Mouse (Mus musculus): ENCODE data around the gene Gak.

Gak gene

DNA sequence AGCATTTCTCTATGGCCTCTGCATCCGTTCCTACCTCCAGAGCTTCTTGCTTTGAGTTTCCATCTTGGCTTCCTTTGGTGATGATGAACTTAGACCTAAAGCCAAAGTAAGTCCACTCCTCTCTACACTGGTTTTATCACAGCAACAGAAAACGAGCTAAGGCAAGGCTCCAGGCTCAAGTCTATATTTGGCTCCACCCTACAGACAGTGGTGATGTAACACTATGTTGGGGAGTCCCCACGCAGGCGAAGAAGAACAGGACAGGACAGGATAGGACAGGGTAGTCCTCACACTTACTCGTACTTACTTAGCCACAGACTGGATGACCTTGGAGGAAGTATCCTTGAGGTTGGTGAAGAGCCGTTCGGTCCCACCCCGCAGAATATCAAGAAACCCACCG is 27.0 kb downstream of the Gak start:
- DNase-seq (ENCODE audit: low read depth, low spot score): no peak

DNA sequence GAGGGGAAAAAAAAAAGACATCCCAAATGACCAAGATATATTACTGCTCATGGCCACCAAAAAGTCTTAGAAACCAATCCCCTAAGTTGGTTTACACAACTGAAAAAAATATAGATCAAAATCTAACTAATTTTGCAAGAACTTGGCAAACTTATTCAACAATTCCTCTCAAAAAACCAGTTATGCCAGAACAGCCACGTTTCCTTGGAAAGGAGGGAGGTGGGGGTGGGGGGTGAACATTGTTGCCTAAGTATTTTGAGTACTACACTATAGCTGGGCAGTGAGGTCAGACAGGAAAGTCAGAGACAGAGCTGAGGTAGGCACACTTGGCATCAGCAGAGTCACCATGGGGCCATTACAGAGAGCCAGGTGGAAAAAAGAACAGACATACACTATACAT is 29.6 kb downstream of the Gak start:
- no peak for DNase-seq (ENCODE audit: low read depth, low spot score)

DNA sequence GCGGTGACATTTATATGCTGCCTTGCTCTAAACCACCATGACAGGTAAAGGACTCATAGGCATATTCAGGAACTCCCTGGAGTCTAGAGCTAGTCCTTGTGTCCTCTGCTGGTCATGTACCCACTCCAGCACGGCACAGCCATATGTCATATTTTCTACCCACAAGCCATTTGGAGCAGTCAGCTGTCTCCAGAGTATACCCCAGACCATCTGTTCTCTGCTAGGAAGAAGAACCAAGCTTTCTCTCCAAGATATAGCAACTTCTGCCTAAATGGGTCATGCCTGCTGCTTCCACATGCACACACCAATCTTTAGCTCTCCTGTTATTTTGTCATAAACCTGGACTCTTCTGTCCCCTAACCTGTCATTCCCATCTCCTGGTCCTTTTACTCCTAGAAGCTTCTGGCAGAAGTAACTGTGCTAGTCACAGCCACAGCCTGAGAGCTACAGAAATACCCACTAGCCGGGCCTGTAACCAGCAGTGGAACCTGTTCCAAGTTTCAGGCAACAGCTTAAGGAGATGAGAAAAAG is 48.1 kb downstream of the Gak start:
- no peak for DNase-seq (ENCODE audit: low read depth, low spot score)

DNA sequence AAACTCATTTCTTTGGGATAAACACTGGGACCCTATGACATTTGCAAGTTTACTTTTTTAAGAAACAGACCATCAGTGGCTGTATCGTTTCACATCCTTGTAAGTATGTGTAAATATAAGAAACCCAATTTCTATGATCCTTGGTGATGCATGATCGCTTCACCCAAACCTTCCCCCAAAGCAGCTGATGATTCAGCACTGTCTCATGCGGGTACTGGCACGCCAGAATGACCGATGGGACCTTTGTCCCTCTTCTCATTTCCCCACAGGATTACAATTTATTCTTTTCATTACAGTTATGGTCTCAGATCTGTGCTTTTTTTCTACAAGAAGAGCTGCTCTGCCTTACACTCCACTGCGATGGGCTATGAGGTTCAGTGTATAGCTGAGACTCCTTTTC is 56.5 kb downstream of the Gak start:
- DNase-seq (ENCODE audit: low read depth, low spot score): no peak

DNA sequence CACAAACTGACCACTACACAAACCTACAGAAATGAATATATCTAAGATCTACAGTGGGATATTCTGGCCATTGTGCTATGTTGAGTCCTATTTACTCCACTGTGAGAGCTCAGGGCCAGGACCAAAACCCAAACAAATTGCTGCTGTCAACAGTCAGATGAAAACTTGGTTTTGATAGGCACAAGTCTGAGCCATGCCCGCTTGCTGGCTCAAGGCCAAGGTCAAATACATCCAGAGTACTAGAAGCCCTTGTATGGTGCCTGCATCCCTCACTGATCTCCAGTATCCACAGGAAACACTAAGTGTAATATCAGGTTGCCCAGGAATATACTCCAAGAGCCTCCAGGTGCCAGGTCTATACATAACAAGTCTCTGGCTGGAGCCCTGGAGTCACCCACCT is 58.6 kb downstream of the Gak start:
- DNase-seq (ENCODE audit: low read depth, low spot score): no peak

DNA sequence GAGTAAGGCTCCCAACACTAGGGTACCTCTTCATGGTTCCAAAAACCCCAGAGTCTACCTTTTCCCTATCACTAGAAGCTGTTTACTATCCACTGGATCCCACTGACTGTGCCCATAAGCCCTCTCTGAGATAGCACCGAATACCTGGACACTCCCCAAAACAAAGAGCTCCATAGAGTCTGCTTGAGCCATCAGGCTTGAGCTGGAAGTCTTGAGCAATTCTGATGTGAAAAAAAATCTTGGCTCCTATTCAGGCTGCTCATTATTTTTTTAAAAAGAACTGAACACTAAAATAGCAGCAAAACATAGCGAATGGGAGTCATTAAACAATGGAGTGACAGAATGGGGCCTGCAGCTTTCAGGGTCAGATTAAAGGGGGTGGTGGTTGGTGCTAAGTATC is 62.5 kb downstream of the Gak start:
- DNase-seq (ENCODE audit: low read depth, low spot score): no peak

DNA sequence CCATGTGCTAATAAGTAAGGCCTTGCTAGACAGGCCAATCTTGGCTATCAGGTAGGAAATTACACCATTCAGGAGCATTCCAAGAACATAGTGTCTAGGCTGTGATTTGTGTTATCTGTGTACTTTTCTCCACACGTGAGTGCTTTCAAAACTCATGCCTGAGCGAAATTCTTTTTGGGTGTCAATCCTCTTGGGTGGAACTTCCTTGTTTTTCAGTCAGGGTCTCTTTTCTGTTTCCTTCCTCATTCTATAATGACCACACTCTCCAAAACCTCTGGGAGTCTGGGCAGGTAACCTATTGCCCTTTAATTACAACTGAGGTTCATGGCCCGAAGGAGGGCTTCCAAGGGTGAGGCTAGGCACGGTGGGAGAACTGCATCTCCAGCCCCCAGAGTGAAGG is 63.0 kb downstream of the Gak start:
- DNase-seq (ENCODE audit: low read depth, low spot score): no peak

DNA sequence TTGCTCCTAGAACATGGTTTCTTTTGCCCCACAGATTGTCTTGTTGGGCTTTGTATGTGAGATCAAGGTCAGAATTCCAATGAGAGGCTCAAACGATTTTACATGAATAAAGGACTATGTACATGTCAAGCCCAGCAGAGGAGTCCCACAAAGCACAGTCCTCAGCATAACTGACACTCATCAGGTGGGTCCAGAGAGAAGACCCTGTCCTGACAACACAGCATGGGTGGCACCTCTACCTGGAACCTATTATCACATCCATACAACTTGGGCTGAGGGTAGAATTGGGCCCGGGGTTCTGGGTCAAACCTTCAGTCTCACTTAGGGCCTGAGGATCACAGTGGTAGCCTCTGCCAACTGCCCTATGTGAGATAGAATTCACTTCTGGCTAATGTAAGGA is 64.2 kb downstream of the Gak start:
- no peak for DNase-seq (ENCODE audit: low read depth, low spot score)

DNA sequence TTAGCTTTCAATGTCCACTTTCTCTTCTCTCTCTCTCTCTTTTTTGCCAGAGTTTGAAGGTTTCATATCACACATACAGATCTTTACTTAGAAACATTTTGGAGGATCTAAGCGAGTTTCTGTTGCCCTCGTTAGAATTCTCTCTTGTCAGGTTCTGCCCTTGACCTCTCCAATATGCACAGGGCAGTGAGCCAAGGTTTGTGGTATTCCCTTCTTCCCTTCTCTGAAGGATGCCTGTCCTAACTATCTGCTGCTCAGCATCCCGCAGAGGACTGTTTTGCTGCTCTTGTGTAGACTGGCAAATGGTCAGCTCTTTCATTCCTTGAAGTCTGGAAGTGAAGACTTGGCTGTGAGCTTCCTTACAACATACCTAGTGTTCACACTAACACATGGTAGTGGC is 65.2 kb downstream of the Gak start:
- no peak for DNase-seq (ENCODE audit: low read depth, low spot score)

DNA sequence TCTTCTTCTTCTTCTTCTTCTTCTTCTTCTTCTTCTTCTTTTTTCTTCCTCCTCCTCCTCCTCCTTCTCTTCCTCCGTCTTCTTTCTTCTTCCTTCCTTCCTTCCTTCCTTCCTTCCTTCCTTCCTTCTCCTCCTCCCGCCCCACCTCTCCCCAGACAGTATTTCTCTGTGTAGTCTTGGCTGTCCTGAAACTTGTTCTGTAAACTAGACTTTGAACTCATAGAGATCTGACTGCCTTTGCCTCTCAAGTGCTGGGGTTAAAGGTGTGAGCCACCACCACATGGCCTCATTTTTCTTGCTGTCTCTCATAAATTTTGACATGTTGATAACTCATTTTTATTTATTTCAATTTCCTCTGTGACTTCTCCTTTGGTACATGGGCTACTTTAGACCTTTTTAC is 67.1 kb downstream of the Gak start:
- no peak for DNase-seq (ENCODE audit: low read depth, low spot score)

DNA sequence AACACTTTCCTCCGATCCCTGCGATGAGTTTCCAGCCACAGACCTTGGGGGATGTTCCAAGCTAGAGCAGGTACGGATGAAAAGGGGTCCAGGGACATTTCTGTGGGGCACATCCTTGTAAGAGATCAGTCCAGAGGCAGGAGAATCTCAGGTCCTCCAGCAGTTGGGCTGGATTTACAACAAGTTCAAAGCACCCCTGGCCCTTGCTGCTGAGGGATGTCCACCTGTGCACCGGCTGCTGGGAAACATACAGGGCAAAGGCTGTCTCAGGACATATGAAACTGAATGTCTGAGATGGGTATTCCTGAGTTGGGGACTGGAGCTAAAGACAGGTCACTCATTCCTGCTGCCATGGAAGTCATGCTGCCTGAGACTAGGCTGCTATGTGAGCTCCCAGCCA is 72.6 kb downstream of the Gak start:
- DNase-seq (ENCODE audit: low read depth, low spot score): no peak

DNA sequence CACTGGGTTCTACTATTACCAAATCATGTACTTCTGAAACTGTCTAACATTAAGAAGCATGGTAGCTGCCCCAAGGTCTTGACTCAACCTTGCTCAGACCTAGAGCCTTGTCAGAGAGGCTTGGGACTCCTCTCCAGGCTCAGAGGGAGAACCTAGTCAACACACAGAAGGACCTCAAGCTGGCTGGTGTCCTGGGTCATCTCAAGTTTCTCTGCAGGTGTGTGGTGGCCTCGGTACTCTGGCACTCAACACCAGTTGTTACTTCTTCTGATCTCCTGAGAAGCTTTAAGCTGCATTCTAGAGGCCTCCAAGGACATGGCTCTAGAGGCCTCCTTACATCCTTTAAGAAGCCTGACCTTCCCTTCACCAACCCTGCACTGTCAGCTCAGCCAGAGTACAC is 75.5 kb downstream of the Gak start:
- no peak for DNase-seq (ENCODE audit: low read depth, low spot score)

DNA sequence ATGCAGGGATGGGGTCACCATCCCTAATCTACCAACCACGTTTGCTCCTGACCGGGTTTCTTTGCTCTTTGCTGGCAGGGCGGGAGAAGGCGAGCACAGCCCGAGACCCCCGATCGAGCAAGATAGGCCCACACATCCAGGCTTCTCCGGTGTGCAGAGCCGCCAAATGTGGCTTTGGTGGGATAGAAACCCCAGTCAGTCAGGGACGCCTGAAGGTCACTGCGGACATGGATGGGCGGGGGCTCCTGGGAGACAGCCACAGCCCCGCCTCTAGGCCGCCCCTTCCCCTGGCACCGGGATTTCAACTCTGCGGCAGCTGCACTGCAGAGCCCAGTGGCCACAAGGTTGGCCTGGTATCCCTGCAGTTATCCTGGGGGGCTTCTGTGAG is 79.4 kb downstream of the Gak start:
- DNase-seq (ENCODE audit: low read depth, low spot score): no peak

DNA sequence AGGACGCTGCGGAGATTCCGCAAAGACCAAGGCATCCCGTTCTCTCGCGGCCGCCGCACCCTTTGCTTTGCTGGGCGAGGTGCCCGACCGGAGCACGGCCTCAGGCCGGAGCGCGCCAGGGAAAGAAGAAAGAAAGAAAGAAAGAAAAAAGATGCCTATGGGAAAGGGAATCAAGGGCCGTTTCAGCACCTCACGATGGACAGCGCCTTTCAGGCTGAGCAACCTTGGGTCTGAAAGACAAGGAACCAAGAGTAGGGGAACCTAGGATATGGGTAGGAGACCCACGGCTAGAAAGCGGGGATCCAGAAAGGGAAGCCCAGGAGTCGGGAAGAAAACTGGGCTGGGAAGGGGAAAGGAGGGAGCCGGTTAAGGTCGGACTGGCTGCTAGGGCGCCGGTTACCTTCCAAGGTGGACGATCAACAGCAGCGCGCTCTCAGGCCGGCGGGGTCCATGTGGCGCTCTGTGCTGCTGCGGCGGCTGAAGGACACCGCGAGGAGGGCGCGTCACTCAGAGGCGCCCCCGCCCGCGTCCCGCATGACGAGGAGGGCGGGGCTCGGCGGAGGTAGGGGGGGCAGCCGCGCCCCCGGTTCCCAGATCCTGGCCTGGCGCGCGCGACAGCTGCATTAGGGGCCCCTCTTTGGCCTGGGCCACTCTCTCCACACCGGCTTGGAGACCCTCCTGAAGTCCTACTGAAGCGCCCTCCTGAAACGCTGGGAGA is 79.9 kb downstream of the Gak start, which contains the start of gene Cplx1:
Gene Cplx1 (minus strand): TSS at position 536 of the 718 bp plus-strand sequence.
- DNase-seq (ENCODE audit: low read depth, low spot score): no peak

DNA sequence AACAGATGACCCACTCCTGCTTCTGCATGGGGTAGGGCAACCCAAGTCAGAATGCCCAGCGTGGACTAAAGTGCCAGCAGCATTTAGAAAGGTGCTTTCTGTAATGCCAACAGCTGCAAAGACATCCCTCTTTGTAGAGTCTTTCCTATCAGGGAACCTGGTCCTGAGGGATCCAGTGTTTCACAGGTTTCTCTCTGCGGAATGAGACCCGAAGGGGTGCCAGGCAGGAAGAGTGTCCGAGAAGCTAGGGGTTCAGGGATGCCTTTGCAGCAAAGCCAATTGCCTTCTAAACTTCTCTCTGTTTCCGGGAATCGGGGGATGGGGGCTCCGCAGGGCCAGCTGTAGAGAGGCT is 80.4 kb downstream of the Gak start:
- no peak for DNase-seq (ENCODE audit: low read depth, low spot score)

DNA sequence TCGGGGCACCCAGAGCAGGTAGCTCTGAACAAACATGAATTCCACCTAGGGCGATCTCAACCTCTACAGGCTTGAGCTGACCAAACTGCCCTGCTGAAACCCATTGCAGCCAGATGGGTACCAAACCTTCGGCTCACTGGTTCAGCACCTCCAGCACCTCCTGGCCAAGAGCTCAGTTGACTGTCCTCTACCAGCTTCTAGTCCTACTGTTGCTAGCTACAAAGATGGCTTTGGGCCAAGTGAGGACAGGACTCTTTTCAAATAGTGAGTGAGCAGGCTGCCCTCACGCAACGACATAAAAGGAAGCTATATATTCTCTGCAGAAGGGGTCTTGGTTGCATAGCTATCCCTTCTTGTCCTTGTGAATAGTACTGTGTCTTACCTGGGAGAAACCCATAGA is 81.9 kb downstream of the Gak start:
- no peak for DNase-seq (ENCODE audit: low read depth, low spot score)

DNA sequence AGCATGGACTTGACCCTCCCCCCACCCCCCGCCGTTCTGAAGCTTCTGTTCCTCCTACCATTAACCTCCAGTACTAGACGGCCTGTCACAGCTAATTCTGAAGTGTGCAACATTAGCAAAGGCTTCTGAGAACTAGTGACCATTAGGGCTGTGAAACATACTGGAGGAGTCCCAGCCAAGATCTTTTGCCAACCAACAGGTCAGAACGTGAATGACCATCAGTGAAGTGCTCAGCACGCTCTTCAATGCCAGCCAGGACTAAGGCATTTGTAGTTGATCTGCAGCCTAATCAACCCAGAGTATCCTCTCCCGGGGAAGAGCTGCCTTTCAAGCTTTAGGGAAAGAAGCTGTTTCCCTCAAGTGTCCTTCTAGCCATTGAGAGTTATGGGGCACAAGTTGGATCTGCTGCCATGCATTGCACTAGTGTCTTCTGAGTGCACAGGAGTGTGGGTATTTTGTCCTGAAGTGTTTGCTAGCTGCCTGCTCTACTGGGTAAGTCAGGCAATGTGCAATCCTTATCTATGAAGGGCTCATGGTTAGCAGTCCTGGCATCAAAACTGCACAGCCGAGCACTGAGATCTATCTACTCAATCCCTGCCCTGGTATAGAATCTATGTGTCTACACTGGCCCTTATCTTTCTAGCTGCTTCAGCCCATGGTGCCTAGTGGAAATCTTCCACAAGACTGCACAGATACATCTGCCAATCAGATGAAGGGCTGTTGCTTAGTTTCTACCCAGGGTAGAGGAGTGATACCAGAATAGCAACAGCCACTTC is 85.9 kb downstream of the Gak start:
- DNase-seq (ENCODE audit: low read depth, low spot score): no peak

DNA sequence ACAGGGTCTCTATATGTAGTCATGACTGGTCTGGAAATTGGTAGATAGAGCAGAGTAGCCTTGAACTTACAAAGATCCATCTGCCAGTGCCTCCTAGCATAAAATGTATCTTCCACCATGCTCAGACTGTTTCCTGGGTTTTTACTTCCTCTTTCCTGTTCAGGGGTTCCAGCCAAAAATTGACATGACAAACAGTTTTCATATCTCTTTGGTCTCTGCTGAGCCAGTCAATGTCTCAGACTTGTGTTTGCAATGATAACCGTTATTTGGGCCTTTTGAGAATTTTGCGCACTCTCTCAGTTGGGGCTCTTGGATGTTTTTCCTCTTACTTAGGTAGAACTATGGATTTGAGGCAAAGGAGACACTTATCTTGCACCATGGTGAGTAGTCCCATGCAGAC is 95.4 kb downstream of the Gak start:
- DNase-seq (ENCODE audit: low read depth, low spot score): no peak

DNA sequence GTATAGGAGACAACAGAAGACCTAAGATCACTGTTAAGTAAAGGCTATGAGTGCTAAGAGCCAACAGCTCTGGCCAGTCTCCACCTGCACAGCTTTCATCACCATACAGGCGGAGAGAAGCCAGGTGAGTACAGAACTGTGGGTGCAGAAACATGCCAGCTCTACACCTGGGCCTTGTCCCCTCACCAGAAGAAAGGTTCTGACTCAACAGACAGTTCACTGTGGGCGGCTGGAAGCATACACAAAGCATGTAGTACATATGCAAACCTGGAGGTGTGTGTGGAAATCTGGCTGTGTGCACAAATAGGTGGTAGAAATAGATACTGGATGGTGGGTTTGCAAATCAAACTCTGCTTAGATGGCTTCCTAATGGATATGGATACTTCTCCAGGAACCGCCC is 107.0 kb downstream of the Gak start:
- no peak for DNase-seq (ENCODE audit: low read depth, low spot score)

DNA sequence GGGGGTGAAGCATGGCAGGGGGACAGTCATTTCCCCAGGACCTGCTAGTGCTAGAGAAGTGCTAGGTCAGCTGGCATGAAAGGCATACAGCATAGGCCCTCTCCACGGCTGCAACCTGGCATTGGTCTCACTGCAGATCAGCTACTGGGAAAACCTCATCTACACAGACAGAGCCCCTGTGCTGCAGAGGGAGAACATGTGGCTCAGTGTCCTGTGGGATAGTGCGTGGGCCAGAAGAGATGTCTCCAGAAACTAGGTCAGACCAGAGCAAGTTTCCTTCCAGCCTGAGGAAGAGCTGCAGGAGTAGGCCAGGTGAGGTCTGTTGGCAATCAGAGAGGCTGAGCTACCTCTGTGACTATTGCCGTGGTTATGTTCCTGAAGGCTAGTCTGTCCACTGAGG is 107.7 kb downstream of the Gak start:
- no peak for DNase-seq (ENCODE audit: low read depth, low spot score)

DNA sequence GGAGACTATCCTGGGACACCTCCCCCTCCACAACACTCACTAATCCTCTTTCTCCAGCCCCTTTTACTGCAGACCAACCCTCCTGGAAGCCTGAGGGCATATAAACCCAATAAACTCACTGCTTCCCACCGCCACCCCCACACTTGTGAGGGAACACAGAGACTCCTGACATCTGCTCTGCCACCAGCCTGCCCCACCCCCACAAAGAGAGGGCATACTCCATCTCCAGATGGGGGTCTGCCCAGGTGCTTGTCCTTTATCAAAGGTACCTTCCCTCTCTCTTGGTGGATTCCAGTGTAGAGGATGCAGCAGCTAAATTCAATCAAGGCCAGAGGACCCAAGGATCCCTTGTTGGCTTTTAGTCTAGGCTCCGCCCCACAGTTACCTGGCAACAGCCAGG is 108.5 kb downstream of the Gak start:
- DNase-seq (ENCODE audit: low read depth, low spot score): no peak

DNA sequence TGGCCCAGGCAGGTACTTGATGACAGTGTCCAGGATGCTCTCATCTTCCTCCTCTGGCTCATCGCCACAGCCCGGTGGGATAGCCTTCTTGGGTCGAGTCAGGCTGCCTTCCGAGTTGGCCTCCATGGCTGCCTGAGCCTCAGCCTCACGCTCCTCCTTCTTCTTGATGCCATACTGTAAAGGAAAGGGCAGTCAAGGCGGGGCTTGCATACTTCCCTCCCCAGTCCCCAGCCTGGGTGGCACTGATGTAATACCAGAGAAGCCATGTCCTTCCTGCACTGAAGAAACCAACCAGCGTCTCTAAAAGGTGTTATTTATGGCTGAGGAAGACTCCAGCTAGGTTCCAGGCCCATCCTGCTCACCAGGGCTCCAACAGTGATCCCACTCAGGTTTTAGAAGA is 109.4 kb downstream of the Gak start:
- DNase-seq (ENCODE audit: low read depth, low spot score): no peak

Data from CD4-positive helper T cell, adult 2 months (primary cell).